Mouse (Mus musculus): ENCODE data around the gene Galr2.

Galr2 gene

DNA sequence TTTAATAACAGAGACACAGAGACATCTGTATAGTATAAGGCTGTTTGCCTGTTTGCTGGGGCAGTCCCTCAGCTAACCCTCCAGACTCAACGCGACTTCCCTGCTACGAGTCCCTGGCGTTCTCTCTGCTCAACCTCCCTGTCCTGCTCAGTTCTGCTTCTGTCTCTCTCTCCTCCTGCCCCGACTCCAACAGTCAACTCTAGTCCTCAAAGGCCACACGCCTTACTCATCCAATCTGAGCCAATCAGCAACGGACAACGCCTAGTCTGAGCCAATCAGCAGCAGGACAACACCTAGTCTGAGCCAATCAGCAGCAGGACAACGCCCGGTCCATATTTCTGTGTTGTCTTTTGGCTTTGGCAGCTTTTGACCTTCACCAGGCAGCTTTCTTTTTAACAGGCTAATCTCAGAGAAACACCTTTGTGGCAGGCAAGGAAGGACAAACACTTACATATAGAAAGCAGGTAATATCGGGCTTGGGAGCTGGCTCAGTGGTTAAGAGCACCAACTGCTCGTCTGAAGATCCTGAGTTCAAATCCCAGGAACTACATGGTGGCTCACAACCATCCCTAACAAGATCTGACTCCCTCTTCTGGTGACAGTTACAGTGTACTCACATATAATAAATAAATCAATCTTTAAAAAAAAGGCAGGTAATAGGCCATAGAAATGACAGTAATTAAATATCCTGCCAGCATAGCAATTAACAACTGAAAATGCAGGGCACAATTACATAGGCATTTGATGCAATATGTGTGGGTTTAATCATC, 27.2 kb downstream of the Galr2 start:
- DNase-seq, result peak; percentile 10

DNA sequence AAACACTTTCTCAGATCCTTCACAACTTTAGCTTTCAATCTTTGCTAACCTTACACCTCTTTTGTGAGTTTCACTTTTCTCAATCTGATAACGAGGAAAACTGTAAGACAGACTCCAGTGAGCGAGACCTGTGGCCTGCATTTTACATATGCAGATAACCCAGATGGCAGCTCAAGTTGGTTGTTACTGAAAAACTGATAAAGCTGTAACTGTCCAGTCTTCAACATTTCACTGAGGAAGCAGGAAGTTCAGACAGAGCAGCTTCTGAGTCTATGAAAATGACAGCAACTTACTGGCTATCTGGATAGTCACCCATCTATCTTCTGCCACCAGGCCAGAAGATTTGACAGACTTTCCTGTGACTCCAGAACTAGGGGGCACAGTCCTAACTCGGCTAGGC, 28.9 kb downstream of the Galr2 start:
- no peak for DNase-seq

DNA sequence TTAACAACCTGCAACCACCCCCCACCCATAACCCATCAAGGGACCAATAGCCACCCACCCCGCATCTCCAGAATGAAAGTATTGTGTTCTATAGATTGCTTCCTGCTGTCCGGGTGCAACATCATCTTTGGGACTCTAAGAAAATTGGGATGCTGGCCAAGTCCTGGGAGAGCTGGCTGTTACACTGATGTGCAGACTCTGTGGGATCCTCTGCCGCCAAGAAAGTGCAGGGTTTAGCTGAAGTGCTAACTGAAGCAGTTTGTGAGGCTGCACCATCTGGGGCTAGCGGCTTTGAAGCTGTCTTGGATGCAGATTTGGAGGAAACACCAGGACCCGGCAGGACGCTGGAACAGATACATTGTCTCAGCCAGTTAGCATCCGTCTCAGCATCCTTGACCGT, 30.4 kb downstream of the Galr2 start:
- DNase-seq, result peak; percentile 8

DNA sequence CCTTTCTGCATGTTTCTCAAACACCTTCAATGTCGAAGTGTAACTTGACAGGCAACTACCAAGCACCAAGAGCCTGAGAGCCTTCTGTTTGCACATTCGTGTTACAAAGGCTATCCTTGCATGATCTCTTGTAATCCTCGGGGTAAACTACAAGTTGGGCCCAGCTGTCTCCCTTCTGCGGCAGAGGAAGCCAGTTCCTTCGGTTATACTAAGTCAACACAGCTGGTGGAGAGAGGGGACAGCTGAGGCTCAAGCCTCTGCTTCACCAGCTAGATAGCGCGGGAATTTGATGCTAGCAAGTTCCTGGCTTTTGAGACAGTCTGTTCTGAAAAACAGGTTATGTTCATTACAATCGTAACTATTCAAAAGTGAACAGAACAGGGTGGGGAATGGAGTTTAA, 31.6 kb downstream of the Galr2 start:
- DNase-seq, result peak; percentile 37

DNA sequence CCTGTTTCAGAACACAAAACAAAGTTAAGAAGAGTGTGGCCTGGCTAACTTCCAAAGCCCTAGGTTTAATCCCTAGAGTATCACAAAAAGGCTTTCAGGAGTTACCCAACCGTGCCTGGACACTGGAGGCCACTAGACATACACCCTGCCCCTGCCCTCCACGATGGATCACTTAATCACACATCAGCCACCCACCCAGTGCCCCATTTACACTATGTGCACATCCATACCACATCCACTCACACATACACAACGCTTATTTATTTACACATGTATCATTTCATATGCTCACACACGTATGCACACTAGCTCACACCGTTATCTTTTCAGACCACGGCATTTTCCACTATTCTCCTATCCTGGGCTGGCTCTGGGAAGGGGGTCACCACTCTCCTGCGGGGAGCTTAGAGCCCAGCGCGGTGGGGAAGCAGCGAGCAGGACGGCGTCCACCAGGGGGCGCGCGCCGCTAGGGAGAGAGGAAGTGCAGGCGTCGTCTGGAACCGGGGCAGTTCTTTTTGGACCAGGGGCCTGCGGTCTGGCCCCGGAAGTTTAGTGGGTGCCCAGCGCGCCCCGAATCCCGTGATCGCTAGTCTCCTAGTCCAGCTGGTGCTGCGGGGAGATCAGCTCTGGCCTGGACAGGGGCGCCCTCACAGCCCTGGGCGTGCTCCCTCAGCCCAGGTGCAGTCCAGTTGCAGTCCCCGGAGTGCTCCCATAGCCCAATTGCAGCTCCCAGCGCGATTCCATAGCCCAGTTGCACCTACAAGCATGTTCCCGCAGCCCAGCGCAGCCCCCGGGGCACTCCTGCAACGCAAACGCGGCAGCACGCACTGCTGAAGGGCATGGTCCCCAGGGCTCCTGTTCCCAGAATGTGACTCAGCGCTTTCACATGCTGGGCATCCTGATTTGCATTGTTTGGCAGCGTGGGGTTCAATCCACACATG, 38.2 kb downstream of the Galr2 start:
- peak; percentile 98 for DNase-seq

DNA sequence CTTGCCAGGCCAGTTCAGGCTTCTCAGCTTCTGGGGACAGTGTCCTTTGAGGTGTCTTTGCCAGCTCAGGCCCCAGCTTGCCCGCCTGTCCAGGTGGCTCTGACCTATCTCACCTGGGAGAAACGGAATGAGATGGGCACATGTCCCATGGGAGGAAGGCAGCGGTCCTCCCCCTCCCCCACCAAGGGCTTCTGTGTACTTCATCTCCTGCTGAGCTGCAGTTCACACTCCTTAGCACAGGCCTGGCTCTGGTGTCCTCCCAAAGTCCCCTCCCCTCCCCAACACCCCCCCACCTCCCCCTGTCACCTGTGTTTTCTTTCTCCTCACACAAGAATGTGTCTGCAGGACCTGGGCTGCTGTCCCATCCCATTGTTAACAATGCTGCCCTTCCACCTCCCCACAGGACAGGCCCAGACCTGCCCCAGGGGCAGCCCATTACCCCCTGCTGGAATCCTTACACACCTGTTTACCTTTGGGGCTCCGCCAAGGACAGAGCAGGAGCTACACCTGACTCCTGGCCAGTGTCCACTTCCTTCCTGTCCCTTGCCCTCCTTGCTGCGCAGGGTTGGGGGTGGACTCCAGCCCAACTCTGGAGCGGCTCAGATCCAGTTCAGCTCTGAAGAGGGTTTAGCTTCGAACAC, 46.3 kb downstream of the Galr2 start:
- DNase-seq, result no peak

DNA sequence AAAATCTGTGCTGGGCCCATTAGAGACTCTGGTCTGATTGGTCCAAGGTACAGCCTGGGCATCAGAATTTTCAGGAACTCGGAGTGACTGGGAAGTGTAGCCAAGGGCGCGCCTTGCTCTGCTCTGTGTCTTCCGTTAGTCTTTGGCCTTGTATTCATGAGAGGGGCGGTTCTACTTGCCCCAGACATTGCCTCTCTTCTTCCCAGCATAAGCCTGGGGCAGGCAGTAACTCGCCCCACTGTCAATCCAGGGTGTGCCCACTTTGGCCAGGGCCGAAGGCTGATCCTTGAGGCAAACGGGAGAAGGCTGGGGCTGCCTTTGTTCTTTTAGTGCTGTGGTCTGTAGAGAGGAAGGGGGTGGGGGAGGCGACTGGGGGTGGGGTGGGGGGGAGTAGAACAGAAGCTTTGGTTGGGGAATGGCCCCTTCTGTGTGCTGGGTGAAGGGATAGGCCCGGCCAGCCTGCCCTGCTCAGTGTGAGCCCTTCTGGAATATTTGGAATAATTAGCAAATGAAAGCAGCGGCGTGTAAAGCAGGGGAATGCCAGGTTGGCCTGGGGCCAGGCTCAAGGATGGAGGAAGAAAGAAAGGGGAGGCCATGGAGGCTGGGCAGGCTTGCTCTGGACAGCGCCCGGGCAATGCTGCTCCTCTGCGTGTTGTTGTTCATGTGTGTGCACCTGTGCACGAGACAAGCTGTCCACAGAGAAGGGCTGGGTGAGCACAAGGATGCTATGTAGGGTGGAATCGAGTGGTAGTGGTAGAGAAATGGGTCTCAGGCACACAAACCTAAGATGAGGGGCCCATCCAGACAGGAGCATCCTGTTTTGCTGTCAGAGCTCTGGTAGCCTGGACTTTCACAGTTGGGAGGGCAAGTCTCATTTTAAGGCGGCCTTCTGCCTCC, 48.8 kb downstream of the Galr2 start:
- no peak for DNase-seq

DNA sequence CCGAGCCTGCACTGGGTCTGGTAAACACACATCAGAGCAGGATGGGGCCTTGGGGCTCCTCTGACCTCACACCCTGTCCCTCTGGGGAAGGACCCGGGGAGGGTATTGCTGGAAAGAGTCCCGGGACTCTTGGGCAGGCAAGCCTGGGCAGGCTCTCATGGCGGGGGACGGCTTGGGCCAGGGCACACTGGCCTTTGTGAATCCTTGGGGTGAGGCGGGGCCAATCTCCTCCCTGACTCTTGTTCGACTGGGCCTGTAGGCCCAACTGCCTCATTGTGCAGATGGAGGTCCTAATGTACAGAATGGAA, 49.4 kb downstream of the Galr2 start:
- DNase-seq, result no peak

DNA sequence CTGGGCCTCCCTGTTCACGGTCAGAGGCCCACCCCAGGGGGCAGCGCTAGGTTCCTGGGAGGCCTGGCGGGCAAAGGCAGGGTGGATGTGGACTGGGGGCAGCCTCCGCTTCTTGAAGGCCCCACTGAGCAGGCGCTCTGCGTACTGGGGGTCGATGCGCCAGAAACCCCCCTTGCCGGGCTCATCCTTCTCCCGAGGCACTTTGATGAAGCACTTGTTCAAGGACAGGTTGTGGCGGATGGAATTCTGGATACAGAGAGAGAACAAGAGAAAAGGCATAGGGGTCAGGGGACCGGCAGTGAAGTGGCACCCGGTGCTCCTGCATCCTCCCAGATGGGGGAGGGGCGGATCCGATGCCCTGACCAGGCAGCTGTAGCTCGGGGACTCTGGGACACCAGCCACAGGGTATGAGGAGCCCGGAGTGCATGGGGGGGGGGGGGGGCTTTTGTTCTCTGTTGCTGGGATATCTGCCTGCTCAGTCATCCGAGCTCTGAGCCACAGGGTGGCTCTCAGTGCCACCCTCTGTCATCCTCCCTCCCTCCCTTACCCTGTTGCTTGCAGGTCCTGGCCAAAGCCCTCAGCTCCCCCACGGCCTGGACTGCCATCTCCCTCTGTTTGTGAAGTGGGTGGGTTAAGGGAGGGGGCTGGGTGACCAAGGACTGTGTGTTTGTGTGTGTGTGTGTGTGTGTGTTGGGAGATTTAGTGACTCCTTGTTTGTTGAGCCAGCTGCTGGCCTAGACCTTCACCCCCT, 51.7 kb downstream of the Galr2 start:
- no peak for DNase-seq

DNA sequence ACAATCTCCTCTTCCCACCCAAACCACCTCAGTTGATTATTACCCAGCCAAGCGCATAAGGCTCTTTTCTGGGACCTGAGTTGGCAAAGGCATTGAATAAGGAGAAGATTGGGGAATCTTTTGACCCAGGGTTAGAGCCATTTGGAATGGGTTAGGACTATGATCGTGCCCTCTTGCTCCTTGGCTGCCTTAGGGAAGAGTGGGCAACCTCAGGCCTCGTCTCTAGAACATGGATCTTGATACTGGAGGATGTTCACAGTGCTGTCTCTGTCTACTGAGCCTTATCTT, 52.2 kb downstream of the Galr2 start:
- no peak for DNase-seq

All from thymus, postnatal 4 days (tissue).